Mouse (Mus musculus): ENCODE data around the gene Scyl3.

The Scyl3 gene

GRCm38 (mm10) chr1:163964008-163964689 lies 35.2 kb downstream of the Scyl3 start:
- no peak for DNase-seq

- DNase-seq: no peak
These were observed 45.6 kb downstream of the Scyl3 start for GRCm38 (mm10) chr1:163974471-163974870.

- DNase-seq: no peak
These were observed 46.2 kb downstream of the Scyl3 start for GRCm38 (mm10) chr1:163975088-163975487.

- no peak for DNase-seq
These were observed 47.6 kb downstream of the Scyl3 start for GRCm38 (mm10) chr1:163976515-163976914.

GRCm38 (mm10) chr1:163992371-163992770 lies 63.5 kb downstream of the Scyl3 start:
- DNase-seq: no peak

- DNase-seq: no peak
These were observed 65.3 kb downstream of the Scyl3 start for GRCm38 (mm10) chr1:163994173-163994720.

- DNase-seq: peak; percentile 77 to 88
These were observed 66.1 kb downstream of the Scyl3 start, which contains the start of the genes BC055324 and Mettl18 for GRCm38 (mm10) chr1:163994721-163995608. BC055324 (minus strand) TSS chr1:163994796. Mettl18 (plus strand) TSS chr1:163994889.

- DNase-seq: no peak
These were observed 66.7 kb downstream of the Scyl3 start for GRCm38 (mm10) chr1:163995609-163995913.

GRCm38 (mm10) chr1:164001831-164002452 lies 73.0 kb downstream of the Scyl3 start:
- no peak for DNase-seq

- no peak for DNase-seq
These were observed 75.4 kb downstream of the Scyl3 start for GRCm38 (mm10) chr1:164004311-164004710.
